Mouse (Mus musculus) fibroblast of lung, adult 2 months (primary cell): ENCODE data around the gene Lactb.

Experiments
- DNase-seq: peaks from one replicate; pipeline ENCODE4 v3.0.0-alpha.2; 2011; ENCODE audit warnings: low read depth

The Lactb gene

DNA sequence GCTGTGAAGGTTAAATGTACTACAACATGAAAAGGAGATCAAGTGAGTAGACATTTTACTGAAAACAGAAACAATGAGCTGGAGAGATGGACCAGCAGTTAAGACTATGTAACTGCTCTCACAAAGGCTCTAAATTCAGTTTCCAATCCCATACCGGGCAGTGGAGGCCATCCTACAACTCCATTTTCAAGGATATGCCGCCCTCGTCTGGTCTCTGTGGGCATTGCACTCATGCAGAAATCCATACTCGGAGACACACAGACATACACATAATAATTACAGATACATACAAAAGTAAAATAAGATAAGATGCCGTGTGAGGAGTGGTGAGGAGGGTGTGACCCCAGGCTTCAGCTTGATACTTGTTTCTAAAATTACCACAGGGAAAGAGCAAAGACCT lies 5.2 kb upstream of the Lactb start:
- DNase-seq, result no peak

DNA sequence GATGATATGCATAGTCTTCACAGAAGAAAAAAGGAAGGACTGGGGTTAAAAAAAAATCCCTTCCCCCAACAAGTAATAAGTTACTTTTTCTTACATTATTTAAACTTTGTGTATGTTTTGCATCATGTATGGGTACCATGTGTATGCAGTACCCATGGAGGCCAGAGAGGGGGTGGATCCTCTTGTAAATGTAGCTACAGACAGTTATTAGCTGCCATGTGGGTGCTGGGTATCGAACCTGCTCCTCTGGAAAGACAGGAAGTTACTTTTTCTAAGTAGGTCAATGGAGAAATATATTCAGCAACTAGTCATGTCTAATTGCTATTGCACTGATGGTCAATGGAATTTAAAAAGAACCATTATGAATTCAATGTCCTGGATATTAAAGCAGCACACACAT lies 3.2 kb upstream of the Lactb start:
- no peak for DNase-seq

DNA sequence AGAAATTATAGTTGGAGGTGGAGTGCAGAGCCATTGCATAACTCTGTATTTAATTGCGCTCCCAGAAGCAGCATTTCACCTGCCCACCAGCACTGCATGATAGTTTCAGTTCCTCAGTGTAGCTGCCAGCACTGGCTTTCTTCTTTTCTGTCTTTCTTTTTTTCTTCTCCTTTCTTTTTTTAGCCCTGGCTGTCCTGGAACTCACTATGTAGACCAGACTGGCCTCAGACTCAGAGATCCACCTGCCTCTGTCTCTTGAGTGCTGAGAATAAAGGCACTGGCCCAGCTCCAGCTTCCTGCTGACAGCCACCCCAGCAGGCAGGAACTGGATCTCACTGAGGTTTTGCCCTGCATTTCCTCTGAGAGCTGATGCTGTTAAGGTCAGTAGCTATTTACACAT lies 2.7 kb upstream of the Lactb start:
- DNase-seq, result no peak

DNA sequence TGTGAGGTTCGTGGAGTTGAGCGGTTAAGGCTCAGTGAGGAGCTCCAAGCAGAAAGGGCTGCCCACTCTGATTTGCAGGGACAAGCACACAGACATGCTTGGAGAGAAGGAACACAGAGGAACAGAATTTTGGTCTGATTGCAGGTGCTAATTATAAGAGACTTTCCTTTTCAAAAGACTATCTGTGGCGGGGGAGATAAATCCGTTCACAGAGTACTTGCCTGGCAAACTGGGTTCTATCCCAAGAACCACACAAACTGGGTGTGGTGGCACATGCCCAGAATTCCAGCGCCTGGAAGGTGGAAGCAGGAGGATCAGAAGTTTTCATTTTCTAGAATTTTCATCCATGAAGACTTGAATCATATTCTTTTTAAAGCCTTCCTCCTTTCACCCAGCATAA lies 1.8 kb upstream of the Lactb start:
- DNase-seq, result no peak

DNA sequence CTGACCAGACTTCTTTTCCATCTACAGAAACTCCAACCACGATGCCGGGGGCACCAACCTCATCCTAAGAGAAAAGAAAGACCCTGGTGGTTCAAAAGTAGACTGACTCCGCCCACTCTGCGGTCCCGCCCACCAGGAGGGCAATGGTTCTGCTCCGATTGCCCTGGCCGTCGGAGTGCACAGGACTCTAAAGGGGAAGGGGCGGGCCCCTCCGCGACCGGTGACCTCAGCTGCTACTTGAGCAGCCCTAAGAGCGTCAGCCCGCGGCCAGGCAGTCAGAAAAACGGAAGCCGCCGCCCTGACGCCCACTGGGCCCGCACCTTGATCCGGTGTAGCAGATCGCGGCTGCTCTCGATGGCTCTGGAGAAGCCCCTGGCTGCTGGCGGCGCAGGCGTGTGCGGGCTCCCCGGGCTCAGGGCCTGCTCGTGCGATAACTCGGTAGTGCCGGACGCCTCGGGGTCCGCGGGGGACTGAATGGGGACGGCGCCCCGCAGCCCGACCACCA lies 511 bp downstream of the Lactb start:
- no peak for DNase-seq

DNA sequence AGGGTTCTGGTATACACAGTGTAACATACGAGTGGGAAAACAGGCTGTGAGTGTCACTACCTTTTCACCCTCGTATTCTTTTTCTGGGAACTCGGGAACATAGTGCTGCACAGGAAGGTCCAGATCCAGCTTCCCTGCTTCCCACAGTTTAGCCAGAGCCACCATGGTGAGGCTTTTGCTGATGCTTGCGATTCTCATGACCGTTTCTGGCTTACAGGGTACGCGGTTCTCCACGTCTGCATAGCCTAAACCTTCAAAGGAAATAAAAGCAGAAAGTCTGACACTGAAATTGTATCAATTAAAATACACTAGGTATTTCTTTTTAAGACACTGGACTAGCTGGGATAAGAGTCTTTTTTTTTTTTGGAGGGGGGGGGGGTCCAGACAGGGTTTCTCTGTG lies 4.2 kb downstream of the Lactb start:
- DNase-seq, result no peak

DNA sequence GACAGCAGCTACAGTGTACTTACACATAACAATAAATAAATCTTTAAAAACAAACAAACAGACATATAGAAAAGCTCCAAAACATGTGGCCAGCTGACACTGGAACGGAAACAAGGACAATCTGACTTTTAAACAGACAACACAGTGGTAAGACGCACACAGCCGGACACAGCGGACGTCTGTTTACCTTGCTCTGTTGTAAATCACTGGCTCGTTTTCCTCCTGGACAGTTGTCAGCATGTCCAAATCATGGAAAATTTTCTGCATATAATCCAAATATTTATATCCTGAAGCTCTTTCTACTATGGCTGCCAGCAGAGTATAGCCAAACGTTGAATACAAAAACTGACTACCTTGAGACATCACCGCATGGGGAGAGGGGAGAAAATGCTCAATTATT lies 7.8 kb downstream of the Lactb start:
- no peak for DNase-seq

DNA sequence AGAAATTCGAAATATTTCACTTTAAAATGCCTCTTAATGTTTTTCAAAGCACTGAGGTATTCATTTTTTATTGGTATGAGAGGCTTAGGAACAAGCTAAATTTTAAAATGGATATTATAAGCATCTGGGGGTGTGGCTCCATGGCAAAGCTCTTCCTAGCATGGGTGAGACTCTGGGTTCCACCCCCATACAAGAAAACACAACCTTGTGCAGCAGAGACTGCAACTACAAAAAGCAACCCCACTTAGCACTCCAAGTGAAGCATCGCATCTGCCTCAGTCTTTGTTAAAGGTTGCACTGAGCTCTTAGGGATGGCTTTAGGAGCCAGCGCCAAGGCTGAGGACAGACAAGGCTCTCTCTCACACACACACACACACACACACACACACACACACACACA lies 13.8 kb downstream of the Lactb start:
- DNase-seq, result no peak

DNA sequence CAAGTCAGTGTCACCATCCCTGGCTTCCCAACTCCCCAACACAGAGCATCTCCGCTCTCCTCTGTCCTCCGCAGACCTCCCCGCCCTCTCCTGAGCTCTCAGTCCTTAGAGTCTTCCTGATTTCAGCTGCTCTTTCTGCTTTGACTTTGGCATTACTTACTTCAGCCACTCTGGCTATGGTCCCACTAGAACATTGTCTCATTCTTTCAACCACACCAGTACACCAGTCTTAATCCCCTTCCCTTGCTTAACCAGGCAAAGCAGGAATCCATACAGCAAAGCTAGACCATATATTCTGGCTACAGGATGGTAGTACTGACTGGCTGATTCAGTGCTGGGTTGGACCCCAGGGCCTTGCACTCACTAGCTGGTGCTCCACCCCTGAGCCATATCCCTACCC lies 17.8 kb downstream of the Lactb start:
- DNase-seq, result no peak

DNA sequence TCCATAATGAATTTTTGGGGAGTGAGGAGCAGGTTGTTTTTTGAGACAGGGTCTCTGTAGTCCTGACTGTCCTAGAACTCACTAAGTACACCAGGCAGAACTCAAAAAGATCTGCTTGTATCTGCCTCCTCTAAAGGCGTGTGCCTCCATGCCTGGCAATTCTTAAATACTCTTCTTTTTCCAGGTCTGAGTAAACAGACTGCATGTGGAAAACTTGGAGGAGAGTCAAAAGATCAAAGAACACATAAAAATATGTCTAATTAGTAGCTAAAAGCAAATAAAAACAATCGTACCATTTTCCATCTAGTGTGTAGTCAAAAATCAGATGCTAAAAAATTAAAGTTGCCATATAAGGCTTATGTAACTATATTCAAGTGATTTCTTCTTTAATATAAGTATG lies 22.4 kb downstream of the Lactb start:
- DNase-seq, result no peak

DNA sequence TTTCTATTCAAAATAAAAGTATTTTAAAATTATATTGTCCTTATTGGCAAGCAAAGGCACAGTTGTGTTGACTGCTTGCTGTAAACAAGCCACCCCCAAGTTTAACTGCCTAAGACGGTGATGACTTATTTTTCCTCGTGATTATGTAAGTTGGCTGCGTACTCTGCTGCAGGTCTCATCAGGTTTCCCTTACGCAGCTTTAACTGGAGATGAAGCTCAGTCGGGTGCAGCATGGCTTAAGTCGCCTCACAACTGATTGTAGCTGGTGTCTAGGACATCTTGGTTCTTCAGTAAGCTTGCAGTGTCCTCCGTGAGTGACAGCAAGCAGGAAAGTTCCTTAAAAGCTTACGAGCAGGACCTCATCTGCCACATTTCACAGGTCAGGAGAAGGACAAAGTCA lies 23.0 kb downstream of the Lactb start:
- DNase-seq, result no peak

DNA sequence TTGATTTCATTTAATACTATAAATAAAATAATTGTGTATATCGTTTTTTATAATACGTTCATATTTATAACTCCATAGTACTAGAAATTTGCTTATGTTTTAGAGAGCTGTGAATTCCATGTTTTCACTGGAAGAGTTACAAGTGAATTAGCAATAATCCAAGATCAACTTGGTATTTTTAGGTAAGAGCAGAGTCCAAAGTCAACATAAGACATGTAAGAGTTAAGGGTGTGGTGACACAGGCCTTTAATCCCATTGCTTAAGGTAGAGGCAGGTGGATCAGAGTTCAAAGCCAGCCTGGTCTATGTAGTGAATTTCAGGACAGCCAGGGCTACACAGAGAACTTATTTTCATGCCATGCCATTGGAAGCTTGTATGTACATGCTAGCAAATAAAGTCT lies 26.7 kb downstream of the Lactb start:
- DNase-seq, result no peak

DNA sequence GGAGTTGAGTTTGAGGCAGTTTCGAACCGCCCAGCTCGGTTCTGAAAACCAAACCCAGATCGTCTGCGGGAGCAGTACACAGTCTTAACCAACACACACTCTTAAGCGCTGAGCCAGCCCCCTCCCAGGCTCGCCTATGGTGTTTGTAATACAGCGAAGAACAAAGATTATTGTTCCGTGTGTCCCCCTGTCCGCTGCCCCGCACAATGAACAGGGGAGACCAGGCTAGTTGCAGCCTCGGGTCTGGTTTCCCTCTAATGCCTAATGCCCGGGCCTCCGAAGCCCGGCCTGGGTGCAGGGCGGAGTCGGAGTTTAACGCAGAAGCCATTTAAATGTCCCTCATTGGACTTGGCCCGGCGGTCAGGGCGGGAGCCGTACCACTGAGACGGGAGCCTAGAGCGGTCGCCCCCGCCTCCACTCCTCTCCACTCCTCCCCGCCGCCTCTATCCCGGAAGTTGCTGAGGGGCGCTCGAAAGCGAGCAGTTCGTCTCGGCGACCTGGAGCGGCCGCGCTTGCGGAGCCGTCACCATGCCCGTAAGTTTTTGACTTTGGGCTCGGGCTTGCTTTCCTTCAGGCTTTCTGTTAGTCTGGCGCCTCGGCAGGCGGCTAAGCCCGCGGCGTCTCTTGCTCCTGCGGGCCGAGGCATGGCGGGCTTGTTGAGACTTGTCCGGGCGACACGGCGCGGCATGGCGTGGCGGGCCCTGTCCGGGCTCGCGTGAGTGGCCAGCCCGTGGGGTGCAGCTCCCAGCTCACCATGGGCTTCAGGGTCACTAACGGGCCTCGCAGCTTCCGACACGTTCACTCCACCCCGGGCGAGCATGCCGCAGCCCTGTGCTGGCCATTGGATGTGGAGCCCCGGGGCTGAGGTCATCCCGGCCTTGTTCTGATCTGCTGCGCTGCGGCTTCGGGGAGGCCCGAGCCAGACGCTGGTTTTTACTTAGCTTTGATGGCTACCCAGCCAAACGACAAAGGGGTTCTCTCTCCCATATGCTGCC lies 29.3 kb downstream of the Lactb start, which contains the start of gene Rps27l:
Rps27l (plus strand) TSS at position 440 of the 995 bp plus-strand sequence.
- DNase-seq, result peak; percentile 89

DNA sequence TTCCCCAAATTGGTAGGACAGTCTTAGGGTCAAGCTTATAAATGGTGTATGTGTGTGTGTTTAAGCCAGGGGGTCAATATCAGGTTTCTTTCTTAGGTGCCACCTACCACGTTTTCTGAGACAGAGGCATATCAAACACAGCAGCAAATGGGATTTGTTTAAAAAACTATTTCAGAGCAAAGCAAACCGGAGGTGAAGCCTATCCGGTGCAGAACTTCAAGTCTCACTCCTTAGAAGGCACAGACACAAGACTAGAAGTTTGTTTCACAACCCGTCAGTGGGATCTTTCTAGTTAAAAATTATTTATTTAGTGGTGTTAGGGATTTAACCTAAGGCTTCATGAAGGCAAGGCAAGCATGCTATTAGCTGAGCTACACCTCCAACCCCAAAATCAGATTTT lies 30.1 kb downstream of the Lactb start:
- peak; percentile 7 for DNase-seq

DNA sequence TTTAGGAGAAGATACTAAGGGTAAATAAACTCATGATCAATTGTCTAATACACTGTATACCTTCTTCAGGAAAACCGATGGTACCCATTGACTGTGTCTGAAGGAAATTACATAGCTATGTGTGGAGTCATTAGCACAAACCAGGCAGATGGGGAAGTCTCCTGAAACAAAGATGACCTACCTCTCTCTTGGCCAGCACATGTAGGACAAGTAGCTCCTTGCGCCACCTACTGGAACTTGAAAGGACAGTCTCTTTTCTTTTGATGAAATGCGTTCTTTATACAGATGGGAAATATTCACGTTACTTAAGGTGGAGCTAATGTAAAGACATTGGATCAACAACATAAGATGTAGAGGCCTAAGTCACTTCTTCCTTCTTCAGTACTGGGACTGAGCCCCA lies 36.4 kb downstream of the Lactb start:
- DNase-seq, result peak; percentile 23

DNA sequence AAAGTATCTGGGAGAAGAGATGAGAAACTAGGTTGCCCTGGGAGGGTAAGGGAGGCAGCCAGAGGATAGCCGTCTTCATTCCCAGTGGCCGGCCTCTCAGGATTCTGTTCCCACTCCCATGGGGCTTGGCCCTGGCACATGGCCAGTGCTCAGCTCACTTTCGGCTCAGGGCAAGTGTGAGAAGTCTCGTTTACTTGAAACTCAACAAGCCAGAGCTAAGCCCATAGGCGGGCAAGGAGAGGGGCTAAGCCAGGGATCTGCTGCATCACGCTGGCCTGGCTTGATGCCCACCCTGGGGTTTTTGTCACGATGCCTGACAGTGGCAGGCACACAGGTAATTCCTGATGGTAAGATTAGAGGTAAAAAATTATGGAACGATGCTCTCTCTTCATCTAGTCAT lies 37.8 kb downstream of the Lactb start:
- no peak for DNase-seq

DNA sequence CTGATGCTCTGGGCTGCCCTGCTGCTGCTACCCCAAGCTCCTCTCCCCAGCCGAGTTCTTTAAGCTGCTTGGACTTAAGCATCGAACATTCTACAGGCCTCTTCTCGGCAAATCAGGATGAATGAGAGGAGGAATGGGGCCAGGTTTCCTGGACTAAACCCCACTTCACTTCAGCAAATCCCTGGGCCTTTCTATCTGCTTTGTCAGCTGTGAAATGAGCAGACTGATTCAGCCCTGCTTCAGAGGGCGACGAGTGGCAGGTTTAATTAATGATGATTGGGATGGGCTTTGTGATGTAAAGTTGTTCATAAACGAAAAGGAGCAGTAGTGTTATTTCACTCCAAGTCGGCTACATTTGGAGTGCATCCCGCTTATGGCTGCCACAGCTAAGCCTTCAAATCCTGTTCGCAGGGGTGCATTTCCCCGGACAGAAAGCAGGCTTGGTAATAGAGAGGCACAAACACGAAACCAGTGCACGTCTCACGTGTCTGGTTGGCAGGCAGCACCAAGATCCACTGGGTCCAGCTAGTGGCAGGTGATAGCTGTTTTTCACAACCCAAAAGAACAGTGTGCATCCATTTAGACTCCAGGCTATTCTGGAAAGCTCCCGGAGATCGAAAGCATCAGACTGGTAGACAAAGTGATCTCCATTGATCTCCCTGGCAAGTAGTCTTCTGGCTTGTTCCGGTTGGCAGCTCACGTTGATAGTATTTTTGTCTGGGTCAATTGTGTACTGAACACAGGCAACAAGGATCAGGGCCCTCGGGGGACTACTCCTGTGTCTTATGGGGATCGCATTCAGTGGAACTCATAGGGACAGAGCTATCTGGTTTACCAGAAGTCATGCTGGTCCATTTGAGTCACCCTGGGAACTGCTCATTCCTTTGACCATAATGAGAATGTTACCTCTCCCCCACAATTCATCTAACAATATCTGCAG lies 41.1 kb downstream of the Lactb start:
- DNase-seq, result no peak

DNA sequence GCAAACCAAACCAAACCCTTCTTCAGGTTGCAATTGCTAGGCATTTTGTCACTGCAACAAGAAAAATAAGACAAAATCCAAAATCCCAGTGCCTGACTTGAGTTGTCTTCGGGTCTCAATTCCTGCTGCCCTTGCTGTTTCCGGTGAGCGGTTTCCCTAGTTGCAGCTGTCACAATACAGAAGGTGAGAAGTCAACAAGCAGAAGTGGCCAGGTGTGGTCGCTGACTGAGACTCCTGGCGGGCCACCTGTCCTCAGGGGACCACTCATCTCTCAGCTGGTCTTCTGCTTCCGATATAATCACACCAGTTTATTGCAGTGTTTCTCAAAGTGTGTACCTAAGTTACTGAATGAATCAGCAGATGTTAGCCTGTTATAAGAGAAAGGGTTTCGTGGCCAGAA lies 44.9 kb downstream of the Lactb start:
- no peak for DNase-seq

DNA sequence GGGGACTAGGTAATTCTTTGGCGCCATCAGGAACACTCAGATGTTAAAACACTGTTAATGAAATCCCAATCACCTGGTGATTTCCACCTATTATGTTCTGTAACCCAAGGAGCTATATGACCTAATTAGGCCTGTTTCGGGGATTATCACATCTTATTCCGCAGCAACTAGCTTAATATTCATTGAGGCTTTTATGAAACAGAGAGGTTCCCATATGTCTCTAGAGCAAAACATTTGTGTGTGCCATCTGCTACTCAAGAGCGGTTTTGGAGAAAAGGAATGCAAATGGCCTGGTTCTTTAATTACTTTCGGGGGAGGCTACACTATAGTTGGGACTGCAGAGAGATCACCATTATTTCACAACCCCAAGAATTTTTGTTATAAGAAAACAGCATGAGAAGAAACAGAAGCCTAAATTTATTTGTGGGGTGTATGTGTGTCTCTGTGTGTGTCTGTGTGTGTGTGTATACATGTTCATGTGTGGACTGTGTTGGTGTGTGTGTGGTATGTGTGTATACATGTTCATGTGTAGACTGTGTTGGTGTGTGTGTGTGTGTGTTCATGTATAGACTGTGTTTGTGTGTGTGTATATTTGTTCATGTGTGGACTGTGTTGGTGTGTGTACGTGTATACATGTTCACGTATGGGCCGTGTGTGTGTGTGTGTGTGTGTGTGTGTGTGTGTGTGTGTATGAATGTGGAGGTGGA lies 47.4 kb downstream of the Lactb start:
- DNase-seq, result no peak

DNA sequence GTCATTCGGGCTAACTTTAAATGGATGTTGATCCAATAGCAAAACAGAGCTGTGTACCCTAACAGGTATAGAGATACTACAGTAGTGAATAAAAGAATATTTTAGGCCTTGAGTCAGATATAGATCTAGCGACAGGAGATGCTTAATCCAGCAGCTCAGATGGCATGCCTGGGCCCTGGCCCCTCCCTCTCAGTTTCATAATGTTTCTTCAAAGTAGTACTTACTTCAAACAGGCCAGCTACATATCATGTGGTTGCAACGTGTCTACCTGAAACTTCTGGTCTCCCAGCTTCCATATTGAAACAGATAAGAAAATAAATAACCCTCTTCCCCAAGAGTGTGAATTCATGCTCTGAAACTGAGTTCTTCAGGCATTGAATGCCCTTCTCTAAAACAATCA lies 49.4 kb downstream of the Lactb start:
- no peak for DNase-seq

DNA sequence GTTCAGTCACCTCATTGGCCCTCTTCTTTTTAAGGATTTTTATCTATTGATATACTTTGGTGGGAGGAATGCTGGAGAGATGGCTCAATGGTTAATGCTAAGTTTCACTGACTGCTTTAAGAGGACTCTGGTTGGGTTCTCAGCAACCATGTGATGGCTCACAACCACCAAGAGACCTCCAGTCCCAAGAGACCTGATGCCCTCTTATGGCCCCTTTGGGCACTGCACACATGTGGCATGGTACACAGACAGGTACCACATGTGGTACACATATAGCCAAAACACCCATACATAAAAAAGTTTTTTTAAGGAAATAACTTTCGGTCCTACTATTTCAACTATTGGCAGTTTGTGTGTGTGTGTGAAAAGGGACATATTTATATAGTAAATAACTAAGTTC lies 53.2 kb downstream of the Lactb start:
- no peak for DNase-seq
